Mouse (Mus musculus) G1E-ER4 (cell line): ENCODE data around the gene Sult4a1. TPM values are rescaled to one million over a fixed set of nuclear protein-coding genes. Genes with fewer than 3 reads are reported as not detected.

Source experiments
- GATA1 ChIP-seq: IDR thresholded peaks from one replicate; pipeline ENCODE4 v1.8.0; 2012; ENCODE audit warnings: low read length, inconsistent platforms
- polyA plus RNA-seq: library from polyadenylated mRNA; stranded (reverse); fragments of >175 nt; gene quantifications from 2 replicates; pipeline ENCODE4 v1.2.3, GENCODE M21; 2012

Gene Sult4a1
- polyA plus RNA-seq: not detected in 2 replicates

- no peak for TF ChIP-seq GATA1
Observed at GRCm38 (mm10) chr15:84105105-84105923, at the start of gene Sult4a1. Sult4a1 (minus strand) TSS chr15:84105754.

DNA sequence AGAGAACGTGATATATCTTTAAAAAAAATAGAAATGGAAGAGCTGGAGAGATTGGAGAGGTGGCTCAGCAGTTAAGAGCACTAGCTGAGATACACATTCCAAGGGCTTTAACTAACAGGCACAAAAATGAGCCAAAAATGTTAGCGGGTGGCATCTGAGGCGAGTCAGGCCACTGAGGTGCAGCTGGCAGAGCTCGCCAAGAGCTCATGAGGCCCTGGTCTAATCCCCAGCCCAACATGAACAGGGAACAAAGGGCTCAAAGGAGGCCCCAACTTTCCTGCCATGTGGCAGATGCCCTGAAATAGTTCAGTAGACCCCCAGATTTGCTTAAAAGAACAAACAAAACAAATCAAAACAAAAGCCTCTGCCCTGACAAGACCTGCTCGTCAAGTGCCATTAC is 35.4 kb upstream of the Sult4a1 start:
- no peak for TF ChIP-seq GATA1

GRCm38 (mm10) chr15:84140109-84140508 is 34.6 kb upstream of the Sult4a1 start:
- no peak for TF ChIP-seq GATA1

- no peak for TF ChIP-seq GATA1
Observed at GRCm38 (mm10) chr15:84139592-84140005, 34.0 kb upstream of the Sult4a1 start.

GRCm38 (mm10) chr15:84136473-84137415 is 31.2 kb upstream of the Sult4a1 start:
- TF ChIP-seq GATA1: no peak

GRCm38 (mm10) chr15:84135472-84135871 is 29.9 kb upstream of the Sult4a1 start:
- TF ChIP-seq GATA1: no peak

DNA sequence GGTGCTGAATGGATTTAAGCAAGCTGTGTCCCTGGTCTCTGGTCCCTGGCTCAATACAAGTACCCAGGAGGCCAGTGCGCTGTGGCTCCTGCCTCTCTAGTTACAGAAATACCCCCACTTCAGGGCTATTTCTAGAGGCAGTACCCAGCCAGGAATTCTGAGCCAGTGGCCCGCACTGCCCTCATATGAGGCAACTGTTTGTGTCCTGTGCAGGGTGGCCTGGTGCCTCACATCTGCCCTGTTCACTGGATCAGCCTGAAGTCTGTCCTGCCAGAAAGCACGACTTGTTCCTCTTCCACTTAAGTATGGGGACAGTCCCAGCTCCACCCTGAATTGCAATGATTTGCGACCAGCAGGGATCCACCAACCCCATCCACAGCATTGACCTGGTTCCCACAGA is 27.9 kb upstream of the Sult4a1 start:
- no peak for TF ChIP-seq GATA1

GRCm38 (mm10) chr15:84131971-84132370 is 26.4 kb upstream of the Sult4a1 start:
- TF ChIP-seq GATA1: no peak

- TF ChIP-seq GATA1: no peak
Observed at GRCm38 (mm10) chr15:84131096-84131786, 25.7 kb upstream of the Sult4a1 start.

GRCm38 (mm10) chr15:84126871-84127270 is 21.3 kb upstream of the Sult4a1 start:
- TF ChIP-seq GATA1: no peak

GRCm38 (mm10) chr15:84126447-84126846 is 20.9 kb upstream of the Sult4a1 start:
- no peak for TF ChIP-seq GATA1

DNA sequence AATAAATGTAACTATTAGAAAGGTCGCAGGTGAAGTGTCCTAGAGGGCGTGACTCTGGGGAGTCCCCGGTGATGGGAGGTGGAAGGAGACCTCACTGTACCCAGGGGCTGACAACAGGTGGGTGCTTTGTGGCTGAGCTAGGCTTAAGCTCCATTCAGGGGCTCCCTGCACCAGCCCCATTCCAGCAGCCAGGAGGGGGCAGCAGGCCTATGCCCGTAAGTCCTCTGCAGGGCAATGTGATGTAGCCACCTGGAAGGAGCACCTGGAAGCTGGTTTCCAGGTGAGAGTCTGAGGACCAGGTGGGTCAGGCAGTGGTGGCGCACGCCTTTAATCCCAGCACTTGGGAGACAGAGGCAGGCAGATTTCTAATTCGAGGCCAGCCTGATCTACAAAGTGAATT is 18.5 kb upstream of the Sult4a1 start:
- TF ChIP-seq GATA1: no peak

DNA sequence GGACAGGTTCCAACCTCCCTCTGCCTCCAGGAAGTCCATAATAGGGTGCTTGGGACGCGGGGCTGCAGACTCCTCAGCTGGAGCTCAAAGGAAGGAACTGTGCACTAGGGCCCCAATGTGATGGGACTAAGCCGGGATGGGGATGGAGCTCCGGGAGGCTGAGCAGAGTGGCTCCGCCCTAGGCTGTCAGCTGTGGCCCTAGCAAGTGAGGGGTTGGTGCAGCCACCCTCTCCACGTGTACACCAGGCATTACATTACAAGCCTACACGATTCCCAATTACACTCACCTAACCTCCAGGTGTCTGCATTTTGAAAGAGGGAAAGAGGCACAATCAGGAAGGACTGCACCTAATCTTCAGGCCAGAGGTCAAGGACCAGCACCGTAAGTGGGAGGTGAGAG is 17.5 kb upstream of the Sult4a1 start, which contains the start of gene Pnpla5:
Gene Pnpla5 (minus strand): TSS at position 101 of the 400 bp plus-strand sequence.
- no peak for TF ChIP-seq GATA1

- TF ChIP-seq GATA1: no peak
Observed at GRCm38 (mm10) chr15:84121036-84121435, 15.5 kb upstream of the Sult4a1 start.

DNA sequence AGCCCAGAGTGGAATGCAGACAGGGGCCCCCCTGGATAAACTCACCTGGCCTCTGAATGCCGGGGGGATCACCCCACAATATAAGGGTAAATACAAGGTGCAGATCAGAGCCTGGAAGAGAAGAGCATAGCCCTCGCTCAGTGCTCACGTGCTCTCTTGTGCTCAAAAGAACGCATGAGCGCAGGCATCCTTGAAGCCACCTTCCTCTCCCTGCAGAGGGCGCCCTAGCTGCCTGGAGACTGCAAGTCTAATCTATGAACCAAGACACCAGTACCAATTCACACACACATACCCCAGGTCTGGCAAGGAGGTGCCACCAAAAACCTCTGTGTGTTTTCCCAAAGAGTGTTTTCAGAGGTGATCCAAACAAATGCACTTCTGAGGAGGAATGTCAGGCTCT is 15.1 kb upstream of the Sult4a1 start:
- no peak for TF ChIP-seq GATA1

GRCm38 (mm10) chr15:84116466-84116865 is 10.9 kb upstream of the Sult4a1 start:
- no peak for TF ChIP-seq GATA1
